Mouse (Mus musculus): ENCODE measurements around the gene Lcn10.
"Not testable (repeated sequence)": the region's sequence is repeated elsewhere in the genome, so short reads cannot be mapped to it uniquely, and the experiment has no call there.

Gene Lcn10

DNA sequence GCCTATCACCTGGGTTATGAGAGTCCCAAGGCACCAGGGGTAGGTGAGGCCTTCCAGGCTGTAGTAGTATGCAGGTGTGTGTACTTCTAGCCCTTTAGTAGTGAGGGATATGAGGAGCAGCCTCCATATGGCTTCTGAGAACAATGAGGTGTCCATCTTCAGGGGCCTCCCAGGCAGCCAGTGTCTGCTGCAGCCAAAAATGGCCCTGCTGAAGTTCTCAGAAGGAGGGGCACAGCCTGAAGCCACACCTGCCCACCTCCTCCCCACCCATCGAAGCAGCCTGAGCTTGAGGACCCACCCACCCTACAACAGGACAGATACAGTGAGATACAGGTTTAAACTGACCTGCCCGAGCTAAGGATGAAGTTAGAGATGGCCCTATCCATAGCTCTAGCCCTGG, at the start of gene Lcn10:
Gene Lcn10 (plus strand): TSS at position 301 of the 400 bp plus-strand sequence.
- no peak for DNase-seq (ENCODE audit: low read depth, low spot score)

- DNase-seq (ENCODE audit: low read depth, low spot score), result no peak
Measured at GRCm38 (mm10) chr2:25633616-25634015, 48.9 kb upstream of the Lcn10 start.

GRCm38 (mm10) chr2:25634046-25634445, 48.5 kb upstream of the Lcn10 start:
- no peak for DNase-seq (ENCODE audit: low read depth, low spot score)

DNA sequence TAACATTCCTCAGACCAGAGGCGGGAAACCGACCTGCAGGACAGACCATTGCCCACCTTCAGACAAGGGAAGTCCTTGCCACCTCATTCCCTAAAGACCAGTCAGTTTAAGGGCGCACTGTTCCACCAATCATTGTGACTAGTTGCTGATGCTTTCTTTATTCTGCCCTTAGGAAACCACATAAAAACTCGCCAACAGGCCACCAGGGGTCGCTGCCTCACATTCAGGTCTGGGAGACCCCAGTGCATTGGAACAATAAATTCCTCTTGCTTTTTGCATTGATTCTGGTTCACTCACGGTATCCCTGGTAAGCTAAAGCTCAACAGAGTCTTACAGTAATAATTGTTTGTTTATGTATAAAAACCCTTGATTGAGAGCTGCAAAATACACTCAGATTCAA, 42.6 kb upstream of the Lcn10 start:
- DNase-seq (ENCODE audit: low read depth, low spot score), result peak; percentile 59

GRCm38 (mm10) chr2:25652902-25653301, 29.6 kb upstream of the Lcn10 start, which contains the start of gene Lcn8:
Gene Lcn8, plus strand, starts transcription at chr2:25653120.
- no peak for DNase-seq (ENCODE audit: low read depth, low spot score)

DNA sequence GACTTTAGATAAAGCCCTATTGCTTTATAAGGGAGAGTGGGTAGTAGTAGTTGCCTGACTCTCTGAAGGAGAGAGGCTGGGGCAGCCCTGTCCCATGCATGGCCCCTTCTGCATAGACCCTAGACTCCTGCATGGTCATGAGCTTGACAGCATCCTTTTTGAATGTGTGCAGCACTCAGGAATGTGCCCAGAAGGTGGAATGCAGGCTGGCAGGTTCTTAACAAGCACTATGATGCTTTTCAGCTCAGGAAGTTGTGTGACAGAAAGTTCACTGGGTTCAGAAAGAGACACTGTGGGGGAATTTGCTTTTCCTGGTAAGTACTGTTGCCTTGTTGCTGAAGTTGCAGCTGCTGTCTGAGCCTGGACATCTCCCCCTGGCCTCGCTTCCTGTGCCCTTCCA, 28.0 kb upstream of the Lcn10 start:
- DNase-seq (ENCODE audit: low read depth, low spot score), result no peak

GRCm38 (mm10) chr2:25656691-25657090, 25.8 kb upstream of the Lcn10 start:
- no peak for DNase-seq (ENCODE audit: low read depth, low spot score)

DNA sequence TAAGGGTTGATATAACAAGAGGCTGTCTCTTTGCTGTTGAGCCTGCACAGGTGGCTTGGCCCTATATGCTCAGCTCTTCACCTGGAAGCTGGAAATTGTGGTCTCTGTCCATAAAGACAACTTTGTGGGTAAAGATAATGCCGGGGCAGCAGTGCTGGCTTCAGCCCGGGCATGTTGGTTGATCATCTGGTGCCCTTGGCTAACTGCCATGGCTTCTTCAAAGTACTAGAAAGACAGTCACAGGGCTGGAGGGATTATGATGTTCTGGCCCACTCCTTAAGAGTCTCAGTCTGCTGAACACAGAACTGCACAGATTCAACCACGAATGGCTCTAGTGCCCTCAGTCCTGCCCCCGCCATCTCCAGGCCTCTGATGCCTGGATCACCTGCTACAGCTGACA, 25.3 kb upstream of the Lcn10 start:
- no peak for DNase-seq (ENCODE audit: low read depth, low spot score)

GRCm38 (mm10) chr2:25657652-25658051, 24.9 kb upstream of the Lcn10 start, which contains the start of gene Lcn5:
Gene Lcn5, plus strand, starts transcription at chr2:25657952.
- DNase-seq (ENCODE audit: low read depth, low spot score), result no peak

GRCm38 (mm10) chr2:25660279-25660678, 22.2 kb upstream of the Lcn10 start:
- no peak for DNase-seq (ENCODE audit: low read depth, low spot score)

GRCm38 (mm10) chr2:25661245-25661970, 21.1 kb upstream of the Lcn10 start:
- no peak for DNase-seq (ENCODE audit: low read depth, low spot score)

DNA sequence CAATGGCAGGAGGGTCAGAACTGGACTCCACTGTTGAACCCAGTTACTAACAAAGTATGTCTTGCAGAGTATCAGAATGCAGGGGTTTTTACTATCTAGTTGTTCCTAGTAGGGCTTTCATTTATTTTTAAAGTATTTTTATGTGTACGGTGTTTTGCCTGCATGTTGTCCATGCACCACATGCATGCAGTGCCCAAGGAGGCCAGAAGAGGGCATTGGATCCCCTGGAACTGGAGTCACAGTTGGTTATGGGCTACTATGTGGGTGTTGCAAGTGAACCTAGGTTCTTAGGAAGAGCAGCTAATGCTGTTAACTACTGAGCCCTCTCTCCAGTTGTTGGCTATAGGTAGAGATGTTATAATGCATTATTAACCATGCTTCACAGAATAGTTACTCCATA, 19.0 kb upstream of the Lcn10 start:
- peak; percentile 82 for DNase-seq (ENCODE audit: low read depth, low spot score)

GRCm38 (mm10) chr2:25664125-25664524, 18.4 kb upstream of the Lcn10 start:
- DNase-seq (ENCODE audit: low read depth, low spot score), result peak; percentile 62

DNA sequence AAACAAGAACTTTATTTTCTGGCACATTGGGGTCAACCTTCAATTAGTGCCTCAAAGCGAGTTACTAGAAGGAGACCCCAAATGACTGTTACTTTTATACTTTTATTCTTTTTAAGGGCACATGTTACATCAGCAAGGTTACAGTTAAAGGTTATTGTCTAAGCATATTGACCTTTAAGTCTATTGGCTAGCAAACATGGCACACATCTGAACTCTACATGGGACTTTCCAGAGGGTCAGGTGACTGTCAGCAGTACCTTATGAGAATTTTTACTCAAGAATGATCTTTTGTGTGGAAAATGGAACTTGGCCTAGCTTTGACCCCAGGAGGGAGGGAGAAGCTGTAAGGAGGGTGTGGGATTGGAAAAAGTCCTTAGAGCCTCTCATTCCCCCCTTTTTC, 16.0 kb upstream of the Lcn10 start:
- DNase-seq (ENCODE audit: low read depth, low spot score), result no peak

- no peak for DNase-seq (ENCODE audit: low read depth, low spot score)
Measured at GRCm38 (mm10) chr2:25676486-25676885, 6.0 kb upstream of the Lcn10 start, which contains the start of gene Lcn6. Gene Lcn6, plus strand, starts transcription at chr2:25676786.

GRCm38 (mm10) chr2:25679559-25679958, 3.0 kb upstream of the Lcn10 start:
- DNase-seq (ENCODE audit: low read depth, low spot score), result no peak

GRCm38 (mm10) chr2:25686941-25687340, 4.4 kb downstream of the Lcn10 start:
- DNase-seq (ENCODE audit: low read depth, low spot score), result no peak

DNA sequence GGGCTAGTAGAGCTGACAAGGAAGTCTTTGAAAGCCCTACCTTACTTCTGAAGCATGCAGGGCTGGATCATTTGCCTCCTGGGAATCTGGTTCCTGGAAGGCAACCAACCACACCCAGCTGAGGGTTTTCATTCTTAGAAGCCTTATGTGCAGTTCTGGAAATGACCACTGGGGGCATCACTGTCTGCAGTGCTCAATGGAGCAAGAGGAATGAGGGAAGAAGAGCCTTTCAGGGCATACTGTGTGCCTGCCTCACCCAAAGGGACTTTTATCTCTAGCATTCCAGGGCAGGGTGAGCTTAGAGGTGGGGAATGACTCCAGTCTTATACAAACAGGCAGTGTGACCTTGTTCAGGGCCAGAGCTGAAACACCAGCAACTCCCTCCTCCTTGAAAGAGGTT, 12.1 kb downstream of the Lcn10 start:
- DNase-seq (ENCODE audit: low read depth, low spot score), result peak; percentile 63

GRCm38 (mm10) chr2:25696951-25697350, 14.4 kb downstream of the Lcn10 start:
- no peak for DNase-seq (ENCODE audit: low read depth, low spot score)

DNA sequence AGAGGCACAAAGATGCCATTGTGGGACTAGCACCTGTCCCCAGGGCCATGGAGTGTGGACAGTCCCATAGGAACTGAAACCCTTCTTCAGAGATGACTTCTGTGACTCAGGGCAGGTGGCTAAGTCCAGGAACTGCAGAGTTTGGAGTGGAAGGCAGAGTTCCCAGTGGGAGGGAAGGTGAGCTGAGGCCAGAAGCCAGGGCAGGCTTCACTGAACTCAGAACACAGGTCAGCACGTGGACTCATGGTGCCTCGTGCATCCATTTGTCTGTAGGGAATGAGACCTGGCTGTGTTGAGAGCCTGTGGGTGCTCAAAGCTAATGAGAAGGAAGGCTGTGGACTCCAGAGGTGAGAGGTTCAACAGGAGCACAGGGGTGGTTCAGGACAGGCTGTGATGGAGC, 16.2 kb downstream of the Lcn10 start:
- no peak for DNase-seq (ENCODE audit: low read depth, low spot score)

GRCm38 (mm10) chr2:25699743-25700142, 17.2 kb downstream of the Lcn10 start, which contains the start of gene Obp2a:
Gene Obp2a, plus strand, starts transcription at chr2:25700043.
- DNase-seq (ENCODE audit: low read depth, low spot score), result not testable (repeated sequence)

GRCm38 (mm10) chr2:25701001-25701400, 18.5 kb downstream of the Lcn10 start:
- DNase-seq (ENCODE audit: low read depth, low spot score), result no peak

GRCm38 (mm10) chr2:25703706-25704105, 21.2 kb downstream of the Lcn10 start:
- no peak for DNase-seq (ENCODE audit: low read depth, low spot score)

All from A20 (cell line).